Mouse (Mus musculus) B cell, adult 2 months (primary cell): Measurements from ENCODE around the gene Myh7b.
"Not testable (repeated sequence)": the region's sequence is repeated elsewhere in the genome, so short reads cannot be mapped to it uniquely, and the experiment has no call there.

Experiments used
- DNase-seq, 2 experiments: peaks; one replicate each; pipeline ENCODE4 v3.0.0; 2022

The Myh7b gene

GRCm38 (mm10) chr2:155605236-155605589 is 5.8 kb upstream of the Myh7b start:
- not testable (repeated sequence) for DNase-seq

GRCm38 (mm10) chr2:155606360-155606759 is 4.7 kb upstream of the Myh7b start:
- no peak for DNase-seq

GRCm38 (mm10) chr2:155611834-155612550 is 980 bp downstream of the Myh7b start:
- no peak for DNase-seq

- peak; percentile 75 to 79 for DNase-seq
Measured at GRCm38 (mm10) chr2:155613326-155613755, 2.3 kb downstream of the Myh7b start.

- DNase-seq, result no peak
Measured at GRCm38 (mm10) chr2:155613953-155614352, 2.9 kb downstream of the Myh7b start.

- no peak for DNase-seq
Measured at GRCm38 (mm10) chr2:155616971-155617370, 6.0 kb downstream of the Myh7b start.

- DNase-seq, result peak; percentile 93 to 94
Measured at GRCm38 (mm10) chr2:155619817-155620216, 8.8 kb downstream of the Myh7b start.

- DNase-seq, result no peak
Measured at GRCm38 (mm10) chr2:155622606-155623005, 11.6 kb downstream of the Myh7b start.

GRCm38 (mm10) chr2:155623996-155624395 is 13.0 kb downstream of the Myh7b start:
- DNase-seq, result no peak

- peak; percentile 36 to 38 for DNase-seq
Measured at GRCm38 (mm10) chr2:155624730-155625129, 13.7 kb downstream of the Myh7b start.

GRCm38 (mm10) chr2:155626277-155626676 is 15.3 kb downstream of the Myh7b start:
- DNase-seq, result no peak

- DNase-seq, result peak; percentile 85 to 86
Measured at GRCm38 (mm10) chr2:155627030-155627738, 16.2 kb downstream of the Myh7b start.

GRCm38 (mm10) chr2:155628112-155628511 is 17.1 kb downstream of the Myh7b start:
- no peak for DNase-seq

- DNase-seq, result peak in 1 of 2 experiments; percentile 4
Measured at GRCm38 (mm10) chr2:155628519-155628918, 17.5 kb downstream of the Myh7b start.

- DNase-seq, result no peak
Measured at GRCm38 (mm10) chr2:155629231-155629661, 18.2 kb downstream of the Myh7b start.

GRCm38 (mm10) chr2:155630153-155630552 is 19.1 kb downstream of the Myh7b start:
- no peak for DNase-seq

- DNase-seq, result no peak
Measured at GRCm38 (mm10) chr2:155630590-155631416, 19.8 kb downstream of the Myh7b start.

- DNase-seq, result no peak
Measured at GRCm38 (mm10) chr2:155632138-155632936, 21.3 kb downstream of the Myh7b start.

GRCm38 (mm10) chr2:155633121-155633520 is 22.1 kb downstream of the Myh7b start:
- DNase-seq, result no peak

GRCm38 (mm10) chr2:155633731-155634130 is 22.7 kb downstream of the Myh7b start:
- DNase-seq, result no peak

- no peak for DNase-seq
Measured at GRCm38 (mm10) chr2:155634562-155634961, 23.6 kb downstream of the Myh7b start.

- DNase-seq, result no peak
Measured at GRCm38 (mm10) chr2:155635961-155636360, 24.9 kb downstream of the Myh7b start.
